Mouse (Mus musculus): Measurements from ENCODE around the gene Atp6v1e2. TPM values are rescaled to one million over a fixed set of nuclear protein-coding genes. Genes with fewer than 3 reads are reported as not detected.

Atp6v1e2 gene
- polyA plus RNA-seq, 1 experiment from 2014 or later = not detected

DNA sequence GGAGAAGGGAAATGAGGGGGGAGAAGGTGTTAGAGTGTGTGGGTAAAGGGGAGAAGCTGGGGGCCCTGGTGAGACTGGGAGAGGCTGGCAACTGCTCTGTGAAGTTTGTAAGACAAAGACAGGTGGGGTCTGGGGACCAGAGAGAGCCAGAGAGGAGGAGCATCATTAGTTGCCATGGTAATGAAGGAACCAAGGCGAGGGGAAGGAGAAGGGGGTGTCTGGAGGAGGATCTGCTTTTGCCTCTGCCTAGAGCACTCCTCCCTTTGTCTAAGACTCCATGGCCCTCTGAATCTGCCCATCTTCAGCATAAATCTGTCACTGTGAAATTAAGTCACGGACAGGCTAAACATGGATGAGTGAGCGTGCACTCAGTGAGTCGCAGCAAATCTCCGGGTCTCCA, 14.8 kb downstream of the Atp6v1e2 start:
- no peaks in the 10 kb centered on the region for H3K36me3 ChIP-seq
- H3K9me3 ChIP-seq = no peaks in the 10 kb centered on the region
- WGBS = 32% methylated on average over 5 of the region's 5 CpGs
- H3K27me3 ChIP-seq (ENCODE audit: insufficient read depth, poor library complexity, severe bottlenecking) = peaks cover 31% of the 10 kb centered on the region
- H3K4me3 ChIP-seq = no peak overlapping the region
- DNase-seq (ENCODE audit: low spot score) = no peak
- peaks cover 19% of the 10 kb centered on the region for H3K4me1 ChIP-seq (replicated peaks)
- H3K27ac ChIP-seq = no peak overlapping the region

DNA sequence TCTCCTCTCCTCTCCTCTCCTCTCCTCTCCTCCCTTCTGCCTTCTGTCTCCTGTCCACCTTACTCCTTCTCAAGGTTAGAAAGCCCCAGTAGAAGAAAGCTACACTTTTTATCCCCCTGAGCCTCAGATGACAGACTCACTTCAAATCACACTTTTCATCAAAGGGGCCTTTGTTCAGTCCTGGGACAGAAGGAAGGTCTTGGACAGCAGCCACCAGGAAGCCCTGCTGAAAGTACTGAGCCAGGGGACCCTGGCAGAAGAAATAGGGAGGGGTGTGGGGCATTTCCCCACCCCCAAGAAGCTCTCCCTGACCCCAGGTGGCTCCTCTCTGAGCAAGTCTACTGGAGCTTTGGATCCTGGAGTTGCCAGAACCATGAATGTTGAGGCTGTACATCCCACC, 17.7 kb downstream of the Atp6v1e2 start:
- no peak overlapping the region for H3K27ac ChIP-seq
- H3K4me1 ChIP-seq (replicated peaks) = peaks cover 13% of the 10 kb centered on the region; the same call in 1 of the 2 replicates
- H3K4me3 ChIP-seq = no peak overlapping the region
- DNase-seq (ENCODE audit: low spot score) = no peak
- H3K27me3 ChIP-seq (ENCODE audit: insufficient read depth, poor library complexity, severe bottlenecking) = peaks cover 16% of the 10 kb centered on the region; the same call in 1 of the 2 replicates
- H3K9me3 ChIP-seq = peaks cover 15% of the 10 kb centered on the region
- no peaks in the 10 kb centered on the region for H3K36me3 ChIP-seq

DNA sequence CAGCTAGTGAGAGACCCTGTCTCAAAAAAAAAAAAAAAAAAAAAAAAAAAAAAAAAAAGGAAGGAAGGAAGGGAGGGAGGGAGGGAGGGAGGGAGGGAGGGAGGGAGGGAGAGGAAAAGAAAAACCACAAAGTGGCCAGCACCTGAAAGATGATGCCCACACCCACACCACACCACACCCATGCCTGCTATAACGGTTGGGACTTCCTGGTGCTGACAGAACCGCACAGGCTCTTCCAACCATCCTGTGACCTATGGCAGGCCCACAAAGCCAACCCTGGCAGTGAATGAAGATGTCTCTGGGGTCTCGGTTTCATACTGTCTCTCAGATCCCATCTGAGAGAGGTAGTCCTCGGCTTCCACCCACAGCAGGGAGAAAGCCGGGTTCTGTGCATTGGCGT, 18.3 kb downstream of the Atp6v1e2 start:
- peaks cover 10% of the 10 kb centered on the region; the same call in 1 of the 2 replicates for H3K27me3 ChIP-seq (ENCODE audit: insufficient read depth, poor library complexity, severe bottlenecking)
- no peaks in the 10 kb centered on the region for H3K36me3 ChIP-seq
- no peak for DNase-seq (ENCODE audit: low spot score)
- peaks cover 18% of the 10 kb centered on the region; the same call in 1 of the 2 replicates for H3K4me1 ChIP-seq (replicated peaks)
- WGBS = 85% methylated on average over 6 of the region's 6 CpGs
- H3K9me3 ChIP-seq = peaks cover 15% of the 10 kb centered on the region
- H3K4me3 ChIP-seq = no peak overlapping the region
- H3K27ac ChIP-seq = no peak overlapping the region

- 88% methylated on average over 3 of the region's 3 CpGs for WGBS
- H3K9me3 ChIP-seq = peaks cover 15% of the 10 kb centered on the region
- H3K4me3 ChIP-seq = no peak overlapping the region
- no peaks in the 10 kb centered on the region for H3K36me3 ChIP-seq
- DNase-seq (ENCODE audit: low spot score) = no peak
- no peak overlapping the region for H3K27ac ChIP-seq
- no peaks in the 10 kb centered on the region for H3K27me3 ChIP-seq (ENCODE audit: insufficient read depth, poor library complexity, severe bottlenecking)
- H3K4me1 ChIP-seq (replicated peaks) = peaks cover 17% of the 10 kb centered on the region; the same call in 1 of the 2 replicates
These were observed 20.9 kb downstream of the Atp6v1e2 start for GRCm38 (mm10) chr17:86926836-86927235.

GRCm38 (mm10) chr17:86924679-86925078, 23.0 kb downstream of the Atp6v1e2 start:
- DNase-seq (ENCODE audit: low spot score) = no peak
- Histone ChIP-seq H3K27ac (no peak overlapping the region), H3K4me3 (no peak overlapping the region), H3K36me3 (no peaks in the 10 kb centered on the region), H3K9me3 (peaks cover 15% of the 10 kb centered on the region), H3K4me1 (replicated peaks) (peaks cover 17% of the 10 kb centered on the region; the same call in 1 of the 2 replicates), H3K27me3 (ENCODE audit: insufficient read depth, poor library complexity, severe bottlenecking) (no peaks in the 10 kb centered on the region)
- 84% methylated on average over 3 of the region's 3 CpGs for WGBS

DNA sequence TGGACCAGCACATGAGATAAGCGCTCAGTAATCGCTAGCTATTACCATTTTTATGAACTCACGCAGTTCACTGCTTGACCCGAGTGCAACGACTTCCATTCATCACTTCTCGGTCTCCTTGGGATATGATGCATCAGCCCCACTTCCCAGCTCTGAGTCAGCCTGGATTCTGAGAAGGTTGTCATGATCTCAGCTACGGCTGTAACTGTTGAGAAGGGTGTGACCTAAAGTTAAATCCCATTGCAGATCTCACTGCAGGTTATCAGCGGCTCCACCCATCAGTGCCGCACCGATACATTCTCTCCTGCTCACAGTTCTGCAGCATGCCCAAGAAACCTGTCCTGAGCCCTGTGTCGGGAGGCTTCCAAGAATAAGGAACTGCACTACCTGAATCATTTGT, 28.0 kb downstream of the Atp6v1e2 start:
- 91% methylated on average over 11 of the region's 11 CpGs for WGBS

GRCm38 (mm10) chr17:86918786-86919185, 28.9 kb downstream of the Atp6v1e2 start:
- H3K4me3 ChIP-seq = no peak overlapping the region
- no peak for DNase-seq (ENCODE audit: low spot score)
- no peak overlapping the region for H3K27ac ChIP-seq
- peaks cover 9% of the 10 kb centered on the region; the same call in 1 of the 2 replicates for H3K4me1 ChIP-seq (replicated peaks)
- H3K36me3 ChIP-seq = no peaks in the 10 kb centered on the region
- no peaks in the 10 kb centered on the region for H3K27me3 ChIP-seq (ENCODE audit: insufficient read depth, poor library complexity, severe bottlenecking)
- H3K9me3 ChIP-seq = no peaks in the 10 kb centered on the region
- WGBS = 73% methylated on average over 6 of the region's 6 CpGs

More for the DNA sequence above, 28.0 kb downstream of the Atp6v1e2 start:
- H3K4me3 ChIP-seq = no peak overlapping the region
- no peaks in the 10 kb centered on the region for H3K27me3 ChIP-seq (ENCODE audit: insufficient read depth, poor library complexity, severe bottlenecking)
- H3K9me3 ChIP-seq = no peaks in the 10 kb centered on the region
- H3K36me3 ChIP-seq = no peaks in the 10 kb centered on the region
- no peak overlapping the region for H3K27ac ChIP-seq
- H3K4me1 ChIP-seq (replicated peaks) = peaks cover 12% of the 10 kb centered on the region; the same call in 1 of the 2 replicates
- DNase-seq (ENCODE audit: low spot score) = no peak

DNA sequence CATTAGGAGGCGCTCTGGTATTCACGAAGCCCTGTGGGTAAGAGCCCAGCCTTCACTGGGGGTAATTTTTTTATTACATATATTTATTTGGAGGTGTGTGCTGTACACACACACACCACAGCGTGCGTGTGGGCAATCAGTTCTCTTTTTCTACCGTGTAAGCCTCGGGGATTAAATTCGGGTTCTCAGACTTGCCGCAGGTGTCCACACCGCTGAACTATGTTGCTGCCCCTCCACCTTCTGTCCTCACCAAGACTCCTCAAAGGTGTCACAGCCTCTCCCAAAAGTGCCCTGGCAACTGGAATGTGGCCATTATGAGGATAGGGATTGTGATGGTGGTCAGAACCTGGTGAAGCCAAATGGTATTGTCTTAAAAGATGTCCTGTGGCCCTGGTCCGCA, 30.6 kb downstream of the Atp6v1e2 start, which contains the start of gene Tmem247:
Gene Tmem247, plus strand, starts transcription at position 301 of the 400 bp plus-strand sequence.
- no peaks in the 10 kb centered on the region for H3K27me3 ChIP-seq (ENCODE audit: insufficient read depth, poor library complexity, severe bottlenecking)
- H3K36me3 ChIP-seq = no peaks in the 10 kb centered on the region
- no peaks in the 10 kb centered on the region for H3K4me1 ChIP-seq (replicated peaks)
- H3K4me3 ChIP-seq = no peak within 1 kb of the TSS
- H3K27ac ChIP-seq = no peak within 1 kb of the TSS
- DNase-seq (ENCODE audit: low spot score) = no peak
- H3K9me3 ChIP-seq = no peaks in the 10 kb centered on the region
- WGBS = 89% methylated on average over 10 of the region's 10 CpGs

- Histone ChIP-seq H3K4me3 (no peak overlapping the region), H3K27me3 (ENCODE audit: insufficient read depth, poor library complexity, severe bottlenecking) (no peaks in the 10 kb centered on the region)
- WGBS = 83% methylated on average over 4 of the region's 4 CpGs
These were observed 32.2 kb downstream of the Atp6v1e2 start for GRCm38 (mm10) chr17:86915540-86915939.

GRCm38 (mm10) chr17:86913003-86913607, 34.6 kb downstream of the Atp6v1e2 start:
- WGBS = 86% methylated on average over 7 of the region's 7 CpGs
- Histone ChIP-seq H3K9me3 (no peaks in the 10 kb centered on the region), H3K27me3 (ENCODE audit: insufficient read depth, poor library complexity, severe bottlenecking) (no peaks in the 10 kb centered on the region), H3K4me1 (replicated peaks) (peaks cover 12% of the 10 kb centered on the region; the same call in 1 of the 2 replicates), H3K27ac (no peak overlapping the region), H3K4me3 (no peak overlapping the region), H3K36me3 (no peaks in the 10 kb centered on the region)
- DNase-seq (ENCODE audit: low spot score) = peak; percentile 1

More at GRCm38 (mm10) chr17:86915540-86915939, 32.2 kb downstream of the Atp6v1e2 start:
- Histone ChIP-seq H3K9me3 (no peaks in the 10 kb centered on the region), H3K4me1 (replicated peaks) (peaks cover 6% of the 10 kb centered on the region; the same call in 1 of the 2 replicates), H3K27ac (no peak overlapping the region), H3K36me3 (no peaks in the 10 kb centered on the region)
- no peak for DNase-seq (ENCODE audit: low spot score)

GRCm38 (mm10) chr17:86911261-86911660, 36.4 kb downstream of the Atp6v1e2 start:
- DNase-seq (ENCODE audit: low spot score) = peak; percentile 1
- Histone ChIP-seq H3K27me3 (ENCODE audit: insufficient read depth, poor library complexity, severe bottlenecking) (peaks cover 6% of the 10 kb centered on the region; the same call in 1 of the 2 replicates), H3K9me3 (no peaks in the 10 kb centered on the region), H3K36me3 (no peaks in the 10 kb centered on the region), H3K4me3 (no peak overlapping the region), H3K4me1 (replicated peaks) (peaks cover 12% of the 10 kb centered on the region; the same call in 1 of the 2 replicates), H3K27ac (no peak overlapping the region)
- 62% methylated on average over 5 of the region's 5 CpGs for WGBS

- Histone ChIP-seq H3K9me3 (no peaks in the 10 kb centered on the region), H3K4me3 (no peak overlapping the region), H3K4me1 (replicated peaks) (peaks cover 23% of the 10 kb centered on the region), H3K27me3 (ENCODE audit: insufficient read depth, poor library complexity, severe bottlenecking) (peaks cover 7% of the 10 kb centered on the region; the same call in 1 of the 2 replicates), H3K27ac (peak overlapping the region; percentile 42; the same call in 1 of the 2 replicates), H3K36me3 (no peaks in the 10 kb centered on the region)
- 76% methylated on average over 14 of the region's 14 CpGs for WGBS
- peak; percentile 36 for DNase-seq (ENCODE audit: low spot score)
These were observed 37.8 kb downstream of the Atp6v1e2 start for GRCm38 (mm10) chr17:86909733-86910495.

DNA sequence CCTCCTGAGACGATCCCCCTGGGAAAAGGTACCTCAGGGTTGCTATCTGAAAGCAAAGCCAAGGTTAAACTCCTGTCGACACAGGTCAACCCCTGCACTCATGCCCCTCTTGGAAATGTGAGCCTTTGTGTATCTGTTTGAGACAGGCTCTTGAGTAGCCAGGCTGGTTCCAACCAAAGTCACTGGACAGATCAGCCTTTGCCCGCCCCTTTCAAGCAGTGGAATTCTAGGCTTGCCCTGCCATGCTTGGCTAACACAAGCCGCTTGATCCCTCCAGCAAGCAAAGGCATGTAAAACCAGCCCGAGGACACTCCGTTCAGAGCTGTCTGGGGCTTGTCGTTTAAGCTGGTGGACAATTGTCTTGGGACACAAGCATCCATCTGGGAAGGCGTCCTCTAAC, 39.4 kb downstream of the Atp6v1e2 start:
- H3K4me1 ChIP-seq (replicated peaks) = peaks cover 39% of the 10 kb centered on the region
- WGBS = 68% methylated on average over 8 of the region's 8 CpGs

More for the DNA sequence above, 39.4 kb downstream of the Atp6v1e2 start:
- Histone ChIP-seq H3K27me3 (ENCODE audit: insufficient read depth, poor library complexity, severe bottlenecking) (peaks cover 19% of the 10 kb centered on the region), H3K9me3 (no peaks in the 10 kb centered on the region), H3K27ac (no peak overlapping the region), H3K4me3 (no peak overlapping the region), H3K36me3 (no peaks in the 10 kb centered on the region)
- DNase-seq (ENCODE audit: low spot score) = no peak

Data from hindbrain, embryonic 10.5 days (tissue).